Mouse (Mus musculus) kidney, adult 18-20 months (tissue): ENCODE data around the gene Pms2.

Experiments
- DNase-seq: peaks from one replicate; pipeline ENCODE4 v3.0.0; 2021

Pms2 gene

DNA sequence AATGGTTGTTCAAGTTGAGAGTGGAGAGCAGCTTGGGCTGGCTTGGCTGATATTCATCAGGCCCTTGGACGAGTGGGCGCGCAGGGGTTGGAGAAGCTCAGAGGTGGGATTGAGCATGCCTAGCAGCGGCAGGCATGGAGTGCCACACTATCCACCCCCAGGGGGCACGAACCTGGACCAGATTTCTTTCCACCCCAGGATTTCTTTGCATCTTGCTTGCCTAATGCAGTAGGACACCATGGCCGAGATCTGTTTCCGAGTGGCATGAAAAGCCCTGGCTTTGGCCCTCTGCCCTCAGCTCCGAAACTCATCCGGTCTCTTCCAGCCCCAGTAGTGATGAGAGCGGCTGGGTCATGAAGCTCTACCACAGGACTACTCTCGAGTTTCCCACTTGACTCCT lies 23.6 kb downstream of the Pms2 start:
- DNase-seq: no peak

DNA sequence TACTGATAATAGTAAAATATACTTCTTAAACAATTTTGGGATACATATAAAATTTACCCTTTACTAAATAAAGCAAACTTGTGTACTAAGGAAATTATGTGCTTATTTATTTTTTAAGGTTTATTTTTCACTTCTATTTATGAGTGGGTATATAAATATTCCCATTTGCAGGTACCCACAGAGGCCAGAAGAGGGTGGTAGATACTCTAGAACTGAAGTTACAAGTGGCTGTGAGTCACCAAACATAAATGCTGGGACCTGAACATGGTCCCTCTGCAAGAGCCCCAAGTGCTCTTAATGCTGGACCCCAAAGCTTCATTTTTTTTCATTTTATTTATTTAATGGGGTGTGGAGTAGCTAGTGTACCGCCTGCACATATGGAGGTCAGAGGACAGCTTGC lies 24.1 kb downstream of the Pms2 start:
- no peak for DNase-seq

DNA sequence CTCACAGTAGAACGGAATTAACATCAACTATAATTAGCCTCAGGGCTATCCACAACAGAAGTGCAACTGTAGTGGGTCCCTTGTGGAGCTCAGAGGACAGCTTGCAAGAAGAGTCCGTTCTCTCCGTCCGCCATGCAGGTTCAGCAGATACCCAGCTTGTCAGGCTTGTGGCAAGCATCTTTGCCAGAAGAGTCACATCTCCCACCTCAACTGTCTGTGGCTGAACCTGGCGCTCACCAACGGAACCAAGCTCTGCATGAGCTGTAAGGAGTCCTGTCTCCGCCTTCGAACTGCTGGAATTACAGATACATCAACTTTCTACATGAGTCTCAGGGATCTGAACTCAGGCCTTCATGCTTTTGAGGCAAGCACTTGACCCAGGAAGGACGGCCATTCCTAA lies 26.4 kb downstream of the Pms2 start:
- DNase-seq: no peak

DNA sequence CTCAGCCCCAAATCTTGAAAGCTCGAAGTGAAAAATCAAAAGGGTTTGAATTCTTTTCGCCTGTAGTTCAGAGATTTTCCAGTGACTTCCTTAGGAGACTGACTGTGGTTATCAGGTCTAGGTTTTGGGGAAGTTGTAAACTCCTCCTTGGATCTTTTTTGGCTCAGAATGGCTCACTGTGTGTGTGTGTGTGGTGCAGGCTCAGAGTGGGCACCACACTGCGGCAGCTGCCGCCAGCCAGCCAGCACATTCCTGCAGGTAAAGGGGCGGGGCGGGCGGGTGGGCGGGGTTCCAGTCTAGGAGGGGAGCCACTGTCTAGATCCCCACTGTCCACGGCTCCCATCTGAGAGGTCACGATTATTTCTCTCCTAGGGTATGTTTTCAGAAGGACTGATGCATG lies 31.8 kb downstream of the Pms2 start:
- no peak for DNase-seq

DNA sequence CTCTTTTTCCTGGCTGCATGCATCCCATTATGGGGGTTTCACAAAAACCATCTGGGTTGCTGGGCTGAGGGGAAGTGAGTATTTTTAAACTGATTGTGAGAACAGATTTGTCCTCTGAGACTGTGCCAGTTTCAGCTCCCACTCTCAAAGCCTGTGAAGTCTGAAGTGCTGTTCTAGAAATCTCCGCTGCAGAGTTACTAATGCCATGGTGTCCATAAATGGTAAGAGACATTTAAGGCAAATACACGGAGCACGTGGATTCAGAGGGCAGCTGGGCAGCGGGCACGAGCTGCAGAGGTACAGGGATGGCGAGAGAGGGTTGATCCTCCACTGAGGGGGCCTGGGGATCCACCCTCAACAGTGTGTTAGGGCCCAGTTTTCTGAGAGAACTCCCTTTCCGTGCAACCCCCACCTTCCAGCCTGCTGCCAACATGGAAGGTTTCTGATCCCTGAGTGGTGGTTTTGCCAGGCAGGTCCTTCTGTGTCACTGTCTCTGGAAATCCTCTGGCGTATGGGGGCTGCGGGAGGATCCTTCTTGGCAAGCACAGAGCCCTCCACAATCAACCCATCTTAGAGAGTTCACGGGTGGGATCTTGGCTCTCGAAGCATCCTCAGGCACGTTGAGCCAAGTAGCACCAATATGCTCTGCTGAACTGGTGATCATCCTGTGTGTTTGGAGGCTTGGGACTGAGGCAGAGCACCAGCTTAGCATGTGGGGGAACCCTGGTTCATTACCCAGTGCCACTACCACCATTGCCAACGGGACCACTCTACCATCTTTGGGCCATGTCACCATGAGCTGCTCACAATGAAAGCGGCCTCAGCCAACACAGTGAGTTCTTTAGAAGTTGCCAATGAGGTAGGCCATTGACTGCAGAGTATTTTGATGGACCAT lies 33.7 kb downstream of the Pms2 start:
- DNase-seq: no peak

DNA sequence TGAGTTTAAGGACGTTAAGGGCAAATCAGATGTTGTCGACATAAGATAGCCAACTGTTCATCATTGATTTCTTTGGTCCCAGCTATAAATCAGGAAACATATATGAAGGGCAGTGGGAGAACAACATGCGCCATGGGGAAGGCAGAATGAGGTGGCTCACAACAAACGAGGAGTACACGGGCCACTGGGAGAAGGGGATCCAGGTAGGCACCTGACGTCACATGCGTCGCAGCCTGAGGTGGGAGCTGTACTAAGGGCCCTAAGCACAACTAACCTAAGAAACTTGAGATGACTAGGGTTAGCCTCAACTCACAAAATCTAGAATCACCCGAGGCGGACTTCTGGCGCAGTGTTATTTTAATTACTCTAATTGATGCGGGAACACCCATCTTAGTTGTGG lies 38.6 kb downstream of the Pms2 start:
- no peak for DNase-seq

DNA sequence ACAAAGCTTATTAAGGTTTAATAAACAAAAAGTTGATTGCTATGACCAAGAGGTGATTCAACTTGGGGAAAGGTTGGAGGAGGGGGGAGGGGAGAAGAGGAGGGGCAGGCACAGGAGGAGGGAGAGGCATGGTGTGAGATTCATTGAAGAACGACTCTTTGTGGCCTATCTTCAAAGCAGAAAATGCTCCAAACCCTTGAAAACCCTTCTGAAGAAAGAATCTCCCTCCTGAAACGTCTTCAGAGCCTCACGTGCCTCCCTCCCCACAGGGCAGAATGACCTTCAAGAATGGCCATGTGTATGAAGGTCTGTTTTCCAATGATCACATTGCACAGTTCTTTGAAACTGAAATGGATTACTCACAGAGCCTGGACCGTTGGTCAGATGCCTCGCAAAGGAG lies 40.3 kb downstream of the Pms2 start:
- no peak for DNase-seq

DNA sequence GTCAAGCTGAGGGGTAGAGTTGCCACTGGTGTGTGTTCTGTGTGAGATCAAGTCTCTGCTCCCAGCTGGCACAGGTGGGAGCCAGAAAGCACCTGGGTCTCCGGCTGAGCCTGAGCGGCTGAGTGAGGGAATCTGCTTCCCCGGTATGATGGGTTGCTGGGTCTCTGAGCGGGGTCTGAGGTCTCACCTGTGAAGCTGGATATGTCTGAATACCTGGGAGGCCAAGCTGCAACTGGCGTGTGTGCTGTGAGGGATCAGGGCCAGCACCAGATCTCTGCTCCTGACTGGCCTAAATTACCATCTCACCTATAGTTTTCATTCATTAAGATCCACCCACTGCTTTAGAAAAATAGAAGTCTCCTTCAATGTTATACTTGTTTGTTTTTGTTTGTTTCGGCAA lies 47.3 kb downstream of the Pms2 start:
- DNase-seq: no peak

DNA sequence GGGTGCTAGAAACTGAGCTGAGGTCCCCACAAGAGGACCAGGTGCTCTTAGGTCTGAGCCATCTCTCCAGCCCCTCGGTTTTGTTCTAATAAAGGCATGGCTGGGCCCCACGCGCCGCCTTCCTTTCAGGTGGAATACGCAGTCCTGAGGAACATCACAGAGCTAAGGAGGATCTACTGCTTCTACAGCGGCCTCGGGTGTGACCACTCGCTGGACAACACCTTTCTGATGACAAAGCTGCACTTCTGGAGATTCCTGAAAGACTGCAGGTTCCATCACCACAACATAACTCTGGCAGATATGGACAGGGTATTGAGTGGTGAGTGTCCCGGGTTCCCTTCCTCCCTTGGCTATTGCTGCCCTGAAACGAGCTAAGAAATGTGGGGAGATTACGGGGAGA lies 49.8 kb downstream of the Pms2 start:
- no peak for DNase-seq

DNA sequence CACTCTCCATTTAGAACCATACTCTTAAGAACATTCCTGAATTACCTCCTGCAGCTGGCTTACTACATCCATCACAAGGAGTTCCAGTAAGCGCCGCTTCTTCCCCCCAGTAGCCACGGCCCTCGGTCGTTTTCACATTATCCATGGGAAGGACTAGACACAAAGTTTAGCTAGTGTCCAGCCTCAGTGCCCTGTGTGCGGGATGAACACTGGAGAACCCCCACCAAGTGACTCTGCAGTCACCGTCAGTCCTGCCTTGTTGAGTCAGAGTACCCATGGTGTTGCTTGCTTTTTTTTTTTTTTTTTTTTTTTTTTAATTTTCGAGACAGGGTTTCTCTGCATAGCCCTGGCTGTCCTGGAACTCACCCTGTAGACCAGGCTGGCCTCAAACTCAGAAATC lies 51.4 kb downstream of the Pms2 start:
- no peak for DNase-seq

DNA sequence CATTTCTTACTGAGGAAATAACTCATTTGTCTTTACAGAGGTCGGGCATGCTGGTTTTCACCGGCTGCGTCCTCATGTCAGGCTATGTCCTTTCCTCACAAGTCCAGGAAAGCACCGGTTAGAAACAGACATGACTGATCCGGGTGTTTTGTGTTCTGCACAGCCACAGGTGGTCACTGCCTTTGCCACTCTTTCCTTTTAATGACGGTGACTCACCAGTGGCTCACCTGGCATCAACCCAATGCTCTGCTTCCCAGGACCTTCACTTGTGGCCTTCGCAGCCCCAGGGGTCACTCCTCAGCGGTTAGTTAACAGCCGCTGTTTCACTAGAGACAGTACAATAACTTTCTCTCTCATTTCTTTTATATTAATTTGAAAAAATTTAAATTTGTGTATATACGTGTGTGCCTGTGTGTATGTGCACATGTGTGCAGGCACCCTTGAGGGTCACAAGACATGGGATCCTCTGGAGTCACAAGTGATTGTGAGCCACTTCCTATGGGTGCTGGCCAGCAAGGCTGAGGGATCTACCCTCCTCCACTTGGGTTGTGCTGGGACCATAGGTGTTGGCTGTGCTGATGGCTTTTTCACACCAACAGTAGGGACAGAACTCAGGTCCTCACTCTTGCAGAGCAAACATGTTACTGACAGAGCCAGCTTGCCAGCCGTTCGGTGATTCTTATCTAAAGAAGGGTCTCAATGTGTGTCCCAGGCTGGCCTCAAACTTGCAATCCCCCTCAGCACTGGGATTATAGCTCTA lies 56.0 kb downstream of the Pms2 start:
- no peak for DNase-seq

DNA sequence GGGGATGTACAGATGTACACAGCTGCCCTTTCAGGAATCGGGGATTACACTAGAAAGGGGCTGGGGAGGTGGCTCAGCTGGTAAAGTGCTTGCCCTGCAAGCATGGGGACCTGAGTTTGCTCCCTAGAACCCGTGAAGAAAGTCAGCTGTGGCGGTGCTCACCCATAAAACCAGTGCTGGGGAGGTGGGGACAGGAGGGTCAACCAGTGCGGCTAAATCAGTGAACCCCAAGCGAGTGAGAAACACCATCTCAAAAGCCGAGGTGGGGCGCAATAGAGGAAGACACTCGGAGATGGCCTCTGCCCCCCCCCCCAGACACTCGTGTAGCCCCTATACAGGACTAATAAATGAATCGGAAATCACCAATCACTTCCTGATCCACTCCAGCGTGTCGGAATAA lies 56.9 kb downstream of the Pms2 start:
- no peak for DNase-seq

DNA sequence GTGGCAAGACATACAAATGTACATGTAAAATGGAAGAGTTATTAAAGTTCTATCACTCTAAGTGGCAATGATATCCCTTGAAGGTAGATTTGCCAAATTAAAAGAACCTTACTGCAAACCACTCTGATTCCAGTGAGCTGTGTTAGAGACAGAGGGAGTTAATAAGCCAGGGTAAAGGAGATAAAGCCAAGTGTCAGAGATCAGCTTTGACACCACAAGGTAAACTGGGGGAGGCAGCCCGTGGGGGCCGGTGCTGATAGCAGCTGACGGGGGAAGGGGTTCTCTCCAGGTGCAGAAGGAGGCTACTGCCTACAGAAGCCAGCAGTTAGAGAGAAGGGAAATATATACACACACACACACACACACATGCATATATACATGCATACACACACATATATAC lies 62.9 kb downstream of the Pms2 start:
- no peak for DNase-seq

DNA sequence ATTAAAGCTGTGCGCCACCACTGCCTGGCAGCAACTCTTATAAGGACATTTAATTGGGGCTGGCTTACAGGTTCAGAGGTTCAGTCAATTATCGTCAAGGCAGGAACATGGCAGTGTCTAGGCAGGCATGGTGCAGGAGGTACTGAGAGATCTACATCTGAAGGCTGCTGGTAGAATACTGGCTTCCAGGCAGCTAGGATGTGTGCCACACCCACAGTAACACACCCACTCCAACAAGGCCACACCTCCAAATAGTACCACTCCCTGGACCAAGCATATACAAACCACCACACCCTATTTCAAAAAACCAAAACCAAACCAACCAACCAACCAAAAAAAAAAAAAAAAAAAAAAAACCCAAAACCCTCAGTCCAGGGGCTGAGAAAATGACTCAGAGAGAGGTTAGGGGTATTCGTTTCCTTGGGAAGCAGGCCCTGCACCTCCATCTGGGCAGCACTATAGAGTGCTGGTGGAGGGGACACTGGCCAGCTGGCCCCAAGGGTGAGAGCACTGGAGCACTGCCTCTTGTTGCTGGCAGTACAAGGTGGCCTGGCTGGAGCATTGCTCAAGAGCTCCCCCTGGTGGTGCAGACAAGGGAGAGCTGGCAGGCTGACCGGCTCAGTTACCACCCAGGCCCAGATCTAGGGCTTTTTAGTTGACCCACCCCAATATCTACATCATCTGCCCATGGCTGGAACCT lies 65.3 kb downstream of the Pms2 start:
- DNase-seq: peak; percentile 58

DNA sequence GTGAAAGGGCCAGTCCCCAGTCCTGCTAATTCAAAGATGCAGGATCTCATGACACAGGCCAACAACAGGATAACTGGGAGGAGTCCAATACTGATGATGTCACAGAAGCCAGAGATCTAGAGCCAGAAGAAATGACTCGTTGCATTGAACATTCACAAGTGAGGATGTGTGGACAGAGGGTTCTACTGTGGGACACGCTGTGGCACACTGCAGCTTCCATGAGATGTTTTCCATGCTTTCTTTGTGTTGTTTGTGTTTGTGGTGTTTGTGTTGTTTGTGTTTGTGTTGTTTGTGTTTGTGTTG lies 65.8 kb downstream of the Pms2 start:
- no peak for DNase-seq

DNA sequence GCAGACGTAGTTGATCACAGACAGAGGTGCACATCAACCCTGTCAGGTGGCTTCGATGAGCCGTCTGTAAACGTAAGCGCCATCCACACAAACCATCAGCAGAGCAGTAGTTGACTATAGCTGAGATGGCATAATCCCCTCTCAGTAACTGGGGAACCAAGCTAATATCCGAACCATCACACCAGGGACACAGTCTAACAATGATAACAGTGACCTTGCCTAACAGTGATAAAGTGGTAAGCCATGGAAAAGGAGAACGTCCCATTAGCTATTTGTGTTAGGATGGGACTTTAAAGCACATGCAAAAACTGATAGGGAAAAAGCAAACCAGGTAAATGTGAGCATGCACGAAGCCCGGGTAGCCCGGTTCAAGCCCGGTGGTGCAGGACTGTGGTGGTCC lies 66.5 kb downstream of the Pms2 start:
- no peak for DNase-seq

DNA sequence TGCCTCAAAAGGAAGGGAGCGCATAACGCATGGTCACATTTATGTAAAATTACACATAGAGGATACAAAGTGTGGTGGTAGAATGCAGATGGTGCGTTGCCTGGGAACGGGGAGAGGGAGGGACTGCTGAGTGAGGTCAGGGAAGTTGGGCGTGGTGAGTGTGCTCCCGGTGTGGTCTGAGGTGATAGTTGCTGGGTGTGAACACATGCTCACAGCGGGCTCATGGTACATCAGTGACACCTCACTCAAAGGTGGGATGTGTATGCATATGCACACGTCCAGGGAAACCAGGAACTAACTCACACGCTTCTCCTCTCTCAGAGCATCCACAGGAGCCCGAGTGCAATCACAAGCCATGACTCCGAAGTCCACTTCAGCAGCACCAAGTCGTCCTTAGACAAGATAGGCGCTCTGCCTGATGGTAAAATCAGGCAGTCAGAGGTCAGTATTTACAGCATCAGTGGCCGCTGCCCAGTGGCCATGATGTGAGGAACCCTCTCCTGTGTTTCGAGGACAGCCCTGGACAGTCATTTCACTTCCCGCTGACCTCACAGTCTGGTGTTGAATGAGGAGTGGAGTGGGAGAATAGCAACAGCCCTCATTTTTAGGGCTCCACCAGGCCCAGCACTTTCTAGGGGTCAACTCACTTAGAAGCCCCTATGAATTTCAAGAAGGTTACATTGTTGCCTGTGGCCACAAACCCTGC lies 67.1 kb downstream of the Pms2 start:
- DNase-seq: no peak

DNA sequence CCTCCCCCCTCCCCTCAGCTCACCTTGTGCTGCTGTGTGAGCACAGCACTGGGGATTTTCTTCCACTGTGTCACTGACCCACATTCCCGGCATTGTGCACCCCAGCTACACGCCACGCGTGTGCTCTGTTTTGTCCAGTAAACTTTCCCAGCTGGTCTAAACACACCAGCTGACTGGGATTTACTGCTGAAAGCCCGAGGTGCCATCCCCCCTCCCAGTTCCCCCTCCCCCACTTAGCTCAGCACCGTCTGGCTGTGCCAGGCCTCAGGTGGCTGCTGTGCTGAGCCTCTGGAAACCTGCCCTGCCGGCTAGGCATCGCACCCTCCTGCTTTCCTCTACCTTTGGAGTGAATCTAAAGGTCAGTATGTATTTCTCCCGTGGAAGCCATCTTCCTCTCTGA lies 71.1 kb downstream of the Pms2 start:
- peak; percentile 31 for DNase-seq

DNA sequence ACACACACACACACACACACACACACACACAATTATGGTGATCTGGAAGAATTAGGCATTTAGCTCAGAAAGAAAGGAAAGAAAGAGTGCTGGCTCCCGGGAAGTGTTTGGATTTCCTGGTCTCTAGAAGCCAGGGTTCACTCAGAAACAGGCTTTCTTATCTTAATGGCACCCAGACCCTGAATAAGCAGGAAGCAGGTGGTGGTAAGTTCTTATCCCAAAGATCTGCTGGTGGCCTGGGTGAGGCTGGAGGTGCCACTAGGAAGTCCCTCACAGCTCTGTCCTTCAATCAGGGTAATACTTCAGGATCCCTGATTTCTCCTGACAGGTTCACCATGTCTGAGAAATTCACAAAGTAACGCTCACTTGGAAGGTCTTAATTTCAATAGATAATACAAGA lies 72.6 kb downstream of the Pms2 start:
- no peak for DNase-seq
